In genomic region chr3:103416296-103416695, GRCm38 (mm10) we compare ENCODE assay signal across 21 mouse cellular contexts.
A peak's percentile ranks its signal among the peaks of the same experiment; 100 is the strongest.
DNase-seq lines count a peak whose midpoint lies in the region; ATAC-seq and TF ChIP-seq lines count a peak whose summit lies in the region.
"Had no signal": no experiment of that assay in that cellular context is flagged by ENCODE, and none has a peak within 500 bp of the region (broad histone marks: within the 10 kb centered on the region; RNA-seq: fewer than 3 reads in every experiment).

No protein-coding gene starts in this region.

- no peak overlapping the region for H3K9ac ChIP-seq in heart, embryonic 13.5 days
- H3K9ac ChIP-seq in lung, embryonic 14.5 days: no peak overlapping the region
- no peak overlapping the region for H3K9ac ChIP-seq in kidney, postnatal 0 days (ENCODE audit: low read depth, low read length)
- H3K9ac ChIP-seq: limb, embryonic 15.5 days; midbrain, embryonic 15.5 days; stomach, embryonic 15.5 days had no signal

- 17% methylated on average over 2 of the region's 2 CpGs for WGBS in heart, embryonic 13.5 days
- 8% methylated on average over 2 of the region's 2 CpGs for whole genome bisulfite sequencing in lung, embryonic 14.5 days
- WGBS in kidney, postnatal 0 days: 29% methylated on average over 2 of the region's 2 CpGs

- H3K4me2 ChIP-seq in heart, embryonic 13.5 days: no peak overlapping the region
- H3K4me2 ChIP-seq in lung, embryonic 14.5 days: no peak overlapping the region
- no peak overlapping the region for H3K4me2 ChIP-seq in kidney, postnatal 0 days (ENCODE audit: low read length)
- H3K4me2 ChIP-seq: heart, embryonic 11.5 days; limb, embryonic 15.5 days; midbrain, embryonic 15.5 days; stomach, embryonic 15.5 days had no signal

- H3K27me3 ChIP-seq in heart, embryonic 13.5 days (replicated peaks): no peaks in the 10 kb centered on the region
- no peaks in the 10 kb centered on the region for H3K27me3 ChIP-seq in lung, embryonic 14.5 days (ENCODE audit: insufficient read depth, low read length)
- H3K27me3 ChIP-seq in kidney, postnatal 0 days (ENCODE audit: insufficient read depth, low read length): no peaks in the 10 kb centered on the region
- H3K27me3 ChIP-seq: limb, embryonic 15.5 days; midbrain, embryonic 15.5 days; stomach, embryonic 15.5 days had no signal

- intact Hi-C loops in heart, postnatal 36 days (cut with DNase I): no loop called here
- intact Hi-C loops in left cerebral cortex, postnatal 4 days (cut with DNase I): no loop called here

- H3K36me3 ChIP-seq in heart, embryonic 13.5 days: no peaks in the 10 kb centered on the region
- no peaks in the 10 kb centered on the region for H3K36me3 ChIP-seq in lung, embryonic 14.5 days (ENCODE audit: insufficient read depth)
- no peaks in the 10 kb centered on the region for H3K36me3 ChIP-seq in kidney, postnatal 0 days (ENCODE audit: insufficient read depth, low read length)
- H3K36me3 ChIP-seq: limb, embryonic 15.5 days; midbrain, embryonic 15.5 days; stomach, embryonic 15.5 days had no signal

- no peaks in the 10 kb centered on the region for H3K9me3 ChIP-seq in heart, embryonic 13.5 days
- H3K9me3 ChIP-seq in lung, embryonic 14.5 days (ENCODE audit: low read depth, low read length): no peaks in the 10 kb centered on the region
- no peaks in the 10 kb centered on the region for H3K9me3 ChIP-seq in kidney, postnatal 0 days (replicated peaks; ENCODE audit: low read length)
- H3K9me3 ChIP-seq: limb, embryonic 15.5 days; midbrain, embryonic 15.5 days; stomach, embryonic 15.5 days had no signal

- H3K27ac ChIP-seq in heart, embryonic 13.5 days (replicated peaks): peak overlapping the region; percentile 39
- H3K27ac ChIP-seq in lung, embryonic 14.5 days (ENCODE audit: low read depth): peak overlapping the region; percentile 65; the same call in 1 of the 2 replicates
- H3K27ac ChIP-seq in kidney, postnatal 0 days: no peak overlapping the region
- H3K27ac ChIP-seq: limb, embryonic 15.5 days; midbrain, embryonic 15.5 days; stomach, embryonic 15.5 days had no signal

- no peak for DNase-seq in heart, postnatal 36 days
- DNase-seq in lung, embryonic 14.5 days: peak; percentile 82
- DNase-seq in lung, postnatal 4 days: no peak
- peak; percentile 84 for DNase-seq in MN1 (ENCODE audit: low spot score)
- DNase-seq in kidney, postnatal 0 days (ENCODE audit: low spot score): peak; percentile 47
- no peak for DNase-seq in left cerebral cortex, postnatal 4 days
- DNase-seq in T-cell, adult 2 months (ENCODE audit: low spot score): no peak
- DNase-seq: adrenal gland, postnatal 10 days; cerebellum, adult 11-12 months; cerebellum, postnatal 25 days; embryo, embryonic 11 days; gastrocnemius, postnatal 36 days; right cerebral cortex, postnatal 14 days; thymus, adult 2 months had no signal

- TF ChIP-seq CTCF in lung, embryonic 14.5 days (IDR thresholded peaks at IDR 0.05; ENCODE audit: low read depth): no peak
- TF ChIP-seq CTCF in kidney, postnatal 0 days (IDR thresholded peaks at IDR 0.05; ENCODE audit: low read depth): no peak

- ATAC-seq in heart, embryonic 13.5 days (ENCODE audit: extremely low read depth, insufficient number of reproducible peaks, low FRiP score, low TSS enrichment): no peak
- ATAC-seq in lung, embryonic 14.5 days (ENCODE audit: insufficient read depth): no peak
- no peak for ATAC-seq in kidney, postnatal 0 days (replicated peaks; ENCODE audit: low FRiP score, low read depth)
- ATAC-seq: forebrain, embryonic 16.5 days; midbrain, embryonic 15.5 days had no signal

- H3K4me1 ChIP-seq in heart, embryonic 13.5 days: peaks cover 37% of the 10 kb centered on the region
- peaks cover 6% of the 10 kb centered on the region; the same call in 1 of the 2 replicates for H3K4me1 ChIP-seq in lung, embryonic 14.5 days (ENCODE audit: insufficient read depth)
- peaks cover 13% of the 10 kb centered on the region for H3K4me1 ChIP-seq in kidney, postnatal 0 days (replicated peaks; ENCODE audit: insufficient read depth, low read length)

- no peak overlapping the region for H3K4me3 ChIP-seq in heart, embryonic 13.5 days
- H3K4me3 ChIP-seq in lung, embryonic 14.5 days (ENCODE audit: low read depth, low read length): no peak overlapping the region
- H3K4me3 ChIP-seq in kidney, postnatal 0 days (replicated peaks; ENCODE audit: low read depth, low read length): no peak overlapping the region
- H3K4me3 ChIP-seq: limb, embryonic 15.5 days; midbrain, embryonic 15.5 days; myocyte; stomach, embryonic 15.5 days had no signal

Comparison
In these comparisons a context has a peak if more than half of its experiments do, and no peak if none do; other contexts are left out.
1. DNase-seq: peak in lung, embryonic 14.5 days (single experiment), MN1 (single experiment) and kidney, postnatal 0 days (single experiment); none in heart, postnatal 36 days (0 of 2), lung, postnatal 4 days (0 of 2), left cerebral cortex, postnatal 4 days (single experiment) and T-cell, adult 2 months (single experiment).